Mouse (Mus musculus): ENCODE measurements around the gene Ints1. TPM values are rescaled to one million over a fixed set of nuclear protein-coding genes. Genes with fewer than 3 reads are reported as not detected.

Ints1 gene
- total and polyA plus RNA-seq, 3 experiments = 77.9 to 89.2 TPM; not detected in 1

- Histone ChIP-seq H3K4me1 (ENCODE audit: control insufficient read depth in 1 of 2, insufficient read depth in 2 of 2, low read length in 2 of 2) (peaks cover 2 to 37% of the 10 kb centered on the region in 2 experiments; a peak in 3 of 4 replicates), H3K36me3 (ENCODE audit: control insufficient read depth in 1 of 2, insufficient read depth in 2 of 2, low read length in 2 of 2) (peaks cover 0 to 14% of the 10 kb centered on the region in 2 experiments; a peak in 3 of 4 replicates)
These were observed 44.2 kb upstream of the Ints1 start, which contains the start of gene Tmem184a for GRCm38 (mm10) chr5:139819538-139820181. Gene Tmem184a (minus strand): TSS chr5:139819917.

GRCm38 (mm10) chr5:139818801-139819200 lies 43.3 kb upstream of the Ints1 start:
- H3K36me3 ChIP-seq (ENCODE audit: control insufficient read depth in 1 of 2, insufficient read depth in 2 of 2, low read length in 2 of 2) = peaks cover 0 to 14% of the 10 kb centered on the region in 2 experiments; a peak in 3 of 4 replicates
- H3K27ac ChIP-seq (ENCODE audit: control insufficient read depth, low read depth, low read length) = no peak overlapping the region
- H3K4me3 ChIP-seq (ENCODE audit: control insufficient read depth in 1 of 2, insufficient read depth in 1 of 2, low read depth in 2 of 2, low read length in 2 of 2) = no peak overlapping the region
- no peaks in the 10 kb centered on the region for H3K79me2 ChIP-seq (ENCODE audit: control insufficient read depth, insufficient read depth, low read length, poor library complexity)
- H3K4me1 ChIP-seq (ENCODE audit: control insufficient read depth in 1 of 2, insufficient read depth in 2 of 2, low read length in 2 of 2) = peaks cover 2 to 37% of the 10 kb centered on the region in 2 experiments; a peak in 3 of 4 replicates
- no peak overlapping the region for H3K9ac ChIP-seq (ENCODE audit: control insufficient read depth, low read depth, low read length, poor library complexity, severe bottlenecking)
- H3K9me3 ChIP-seq (replicated peaks; ENCODE audit: insufficient read depth, low read length) = no peaks in the 10 kb centered on the region
- DNase-seq (ENCODE audit: low read depth, low spot score) = peak; percentile 80
- no peaks in the 10 kb centered on the region for H3K27me3 ChIP-seq (ENCODE audit: control insufficient read depth in 1 of 2, insufficient read depth in 2 of 2, low read length in 2 of 2)
- no peak for TF ChIP-seq ZKSCAN1 (IDR thresholded peaks at IDR 0.05; ENCODE audit: low read depth, low read length)
- no peak for TF ChIP-seq ZMIZ1 (IDR thresholded peaks at IDR 0.05; ENCODE audit: low read depth, low read length)
- no peak for TF ChIP-seq MAFK (IDR thresholded peaks at IDR 0.05; ENCODE audit: borderline replicate concordance, low read depth, low read length)
- TF ChIP-seq POLR2AphosphoS2 (IDR thresholded peaks at IDR 0.05; ENCODE audit: low read length) = no peak
- TF ChIP-seq GATA1 (IDR thresholded peaks at IDR 0.05; ENCODE audit: low read depth, low read length) = no peak
- no peak for TF ChIP-seq TAL1 (IDR thresholded peaks at IDR 0.05; ENCODE audit: low read length)
- TF ChIP-seq RCOR1 (IDR thresholded peaks at IDR 0.05; ENCODE audit: low read depth, low read length) = no peak
- peak; percentile 81 to 90 (median 86) for TF ChIP-seq CTCF (IDR thresholded peaks at IDR 0.05 in 2 of 3, conservative IDR thresholded peaks at IDR 0.05 in 1 of 3; ENCODE audit: control insufficient read depth in 1 of 3, insufficient read depth in 1 of 3, low read depth in 2 of 3, low read length in 3 of 3, poor library complexity in 1 of 3, severe bottlenecking in 1 of 3)
- peak; percentile 76 for TF ChIP-seq RAD21 (IDR thresholded peaks at IDR 0.05; ENCODE audit: low read depth, low read length)
- no peak for TF ChIP-seq ELF1 (IDR thresholded peaks at IDR 0.05; ENCODE audit: low read depth, low read length)
- no peak for TF ChIP-seq MEF2A (IDR thresholded peaks at IDR 0.05; ENCODE audit: extremely low read depth, insufficient replicate concordance, low read depth, low read length, poor library complexity, severe bottlenecking)
- TF ChIP-seq JUND (IDR thresholded peaks at IDR 0.05; ENCODE audit: low read depth, low read length) = no peak
- TF ChIP-seq SIN3A (IDR thresholded peaks at IDR 0.05; ENCODE audit: low read length) = no peak
- TF ChIP-seq TCF12 (IDR thresholded peaks at IDR 0.05; ENCODE audit: low read depth, low read length) = no peak
- TF ChIP-seq BHLHE40 (IDR thresholded peaks at IDR 0.05; ENCODE audit: borderline replicate concordance, low read depth, low read length) = no peak
- no peak for TF ChIP-seq CHD1 (IDR thresholded peaks at IDR 0.05; ENCODE audit: low read depth, low read length)
- no peak for TF ChIP-seq CHD2 (IDR thresholded peaks at IDR 0.05; ENCODE audit: low read length)
- no peak for TF ChIP-seq MAX (IDR thresholded peaks at IDR 0.05; ENCODE audit: low read length)
- no peak for TF ChIP-seq E2F4 (IDR thresholded peaks at IDR 0.05; ENCODE audit: borderline replicate concordance, low read depth, low read length)
- TF ChIP-seq EP300 (IDR thresholded peaks at IDR 0.05; ENCODE audit: low read depth in 1 of 2, low read length in 2 of 2) = no peak
- TF ChIP-seq POLR2AphosphoS5 (IDR thresholded peaks at IDR 0.05; ENCODE audit: borderline replicate concordance, low read depth, low read length) = no peak
- no peak for TF ChIP-seq USF2 (IDR thresholded peaks at IDR 0.05; ENCODE audit: borderline replicate concordance in 1 of 2, insufficient read depth in 1 of 2, low read depth in 1 of 2, low read length in 2 of 2)
- TF ChIP-seq ZNF384 (IDR thresholded peaks at IDR 0.05; ENCODE audit: low read depth, low read length) = no peak
- peak; percentile 75 for TF ChIP-seq SMC3 (IDR thresholded peaks at IDR 0.05; ENCODE audit: low read depth, low read length)
- TF ChIP-seq KAT2A (conservative IDR thresholded peaks at IDR 0.05; ENCODE audit: low read depth, low read length) = no peak
- no peak for TF ChIP-seq NRF1 (IDR thresholded peaks at IDR 0.05; ENCODE audit: insufficient read depth, low read depth, low read length, poor library complexity, severe bottlenecking)
- TF ChIP-seq TBP (IDR thresholded peaks at IDR 0.05; ENCODE audit: low read depth, low read length) = no peak
- peak; percentile 67 for TF ChIP-seq ZC3H11A (IDR thresholded peaks at IDR 0.05; ENCODE audit: low read depth, low read length)
- no peak for TF ChIP-seq MYB (IDR thresholded peaks at IDR 0.05; ENCODE audit: low read depth, low read length)

More at GRCm38 (mm10) chr5:139819538-139820181, 44.2 kb upstream of the Ints1 start, which contains the start of gene Tmem184a:
- no peak within 1 kb of the TSS for H3K27ac ChIP-seq (ENCODE audit: control insufficient read depth, low read depth, low read length)
- H3K4me3 ChIP-seq (ENCODE audit: control insufficient read depth in 1 of 2, insufficient read depth in 1 of 2, low read depth in 2 of 2, low read length in 2 of 2) = no peak within 1 kb of the TSS
- no peak for TF ChIP-seq E2F4 (IDR thresholded peaks at IDR 0.05; ENCODE audit: borderline replicate concordance, low read depth, low read length)
- TF ChIP-seq POLR2A (IDR thresholded peaks at IDR 0.05; ENCODE audit: control insufficient read depth in 1 of 2, insufficient read depth in 1 of 2, low read depth in 1 of 2, low read length in 2 of 2, poor library complexity in 1 of 2) = no peak
- no peak for TF ChIP-seq UBTF (IDR thresholded peaks at IDR 0.05; ENCODE audit: borderline replicate concordance, insufficient read depth, low read depth, low read length)
- no peak for TF ChIP-seq SMC3 (IDR thresholded peaks at IDR 0.05; ENCODE audit: low read depth, low read length)
- no peak for TF ChIP-seq USF1 (IDR thresholded peaks at IDR 0.05; ENCODE audit: low read depth, low read length)
- H3K9me3 ChIP-seq (replicated peaks; ENCODE audit: insufficient read depth, low read length) = no peaks in the 10 kb centered on the region
- DNase-seq (ENCODE audit: low read depth, low spot score) = no peak
- H3K27me3 ChIP-seq (ENCODE audit: control insufficient read depth in 1 of 2, insufficient read depth in 2 of 2, low read length in 2 of 2) = no peaks in the 10 kb centered on the region
- H3K79me2 ChIP-seq (ENCODE audit: control insufficient read depth, insufficient read depth, low read length, poor library complexity) = peaks cover 2% of the 10 kb centered on the region; the same call in 1 of the 2 replicates
- H3K9ac ChIP-seq (ENCODE audit: control insufficient read depth, low read depth, low read length, poor library complexity, severe bottlenecking) = no peak within 1 kb of the TSS

Data from MEL (cell line).